Mouse (Mus musculus) bone marrow macrophage, adult 2 months (primary cell): ENCODE measurements around the gene Esp1. TPM values are rescaled to one million over a fixed set of nuclear protein-coding genes. Genes with fewer than 3 reads are reported as not detected.
"Not testable (repeated sequence)": the region's sequence is repeated elsewhere in the genome, so short reads cannot be mapped to it uniquely, and the experiment has no call there.

ENCODE experiments used
- H3K27ac ChIP-seq: 2 replicates; pipeline ENCODE4 v1.5.1; 2012; ENCODE audit warnings: low read depth, low read length; ENCODE audit not compliant: insufficient read depth
- H3K4me1 ChIP-seq: 2 replicates; pipeline ENCODE4 v1.6.1; 2012; ENCODE audit warnings: low read length; ENCODE audit not compliant: control insufficient read depth, insufficient read depth
- H3K4me3 ChIP-seq: 2 replicates; pipeline ENCODE4 v1.5.1; 2012; ENCODE audit warnings: mild to moderate bottlenecking, low read length, moderate library complexity; ENCODE audit not compliant: insufficient read depth
- CTCF ChIP-seq: IDR thresholded peaks from 2 replicates; pipeline ENCODE4 v1.5.1; 2012; ENCODE audit warnings: low read depth, mild to moderate bottlenecking, low read length, moderate library complexity
- POLR2A ChIP-seq: IDR thresholded peaks from 2 replicates; pipeline ENCODE4 v1.6.1; 2012; ENCODE audit warnings: mild to moderate bottlenecking, low read depth, low read length, borderline replicate concordance
- polyA plus RNA-seq: library from polyadenylated mRNA; stranded (reverse); fragments of >200 nt; gene quantifications from 2 replicates; pipeline ENCODE4 v1.2.4, GENCODE M21; 2012; ENCODE audit not compliant: missing spikeins, insufficient read depth, insufficient read length

Esp1 gene
- not detected in 2 replicates for polyA plus RNA-seq

DNA sequence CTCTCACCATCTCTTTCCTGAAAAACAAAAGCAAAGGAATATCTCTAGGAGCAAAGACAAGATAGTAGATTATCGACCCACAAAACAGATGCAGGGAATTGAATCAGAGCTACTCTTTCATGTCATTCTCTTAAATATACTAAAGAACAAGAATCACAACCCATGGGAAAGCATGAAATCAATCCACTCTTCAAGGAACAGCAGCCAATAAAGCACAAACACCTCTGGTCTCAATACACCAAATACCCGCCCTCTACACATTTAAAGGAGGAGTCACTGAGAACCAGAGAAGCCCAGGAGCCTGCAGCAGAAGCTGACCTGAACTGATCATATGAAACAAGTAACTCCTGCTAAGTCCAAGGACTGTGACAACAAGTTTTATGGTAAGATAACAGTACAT lies at the start of gene Esp1:
Gene Esp1 (plus strand): TSS at position 301 of the 400 bp plus-strand sequence.
- Histone ChIP-seq H3K27ac (no peak within 1 kb of the TSS), H3K4me3 (no peak within 1 kb of the TSS), H3K4me1 (no peaks in the 10 kb centered on the region)
- TF ChIP-seq POLR2A, result no peak
- no peak for TF ChIP-seq CTCF

DNA sequence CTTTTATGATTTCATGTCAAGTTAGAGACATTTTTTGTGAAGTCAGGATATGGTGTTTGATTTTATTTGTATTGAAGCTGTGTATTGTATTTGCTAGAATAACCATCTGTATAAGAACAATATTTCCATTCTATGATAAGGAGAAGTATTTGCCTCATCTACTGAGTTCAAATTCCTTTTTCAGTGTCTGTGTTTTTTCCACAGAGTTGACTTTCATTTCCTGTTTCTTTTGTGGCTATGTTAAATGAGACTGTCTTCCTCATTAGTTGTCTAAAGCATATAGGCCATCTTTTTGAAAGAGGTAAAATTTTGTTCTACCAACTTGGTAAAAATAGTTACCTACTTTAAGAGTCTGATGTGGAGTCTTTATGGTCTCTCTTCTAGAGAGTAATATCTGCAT lies 10.6 kb upstream of the Esp1 start:
- Histone ChIP-seq H3K27ac (no peak overlapping the region), H3K4me3 (no peak overlapping the region), H3K4me1 (no peaks in the 10 kb centered on the region)
- TF ChIP-seq CTCF (no peak), POLR2A (no peak)

DNA sequence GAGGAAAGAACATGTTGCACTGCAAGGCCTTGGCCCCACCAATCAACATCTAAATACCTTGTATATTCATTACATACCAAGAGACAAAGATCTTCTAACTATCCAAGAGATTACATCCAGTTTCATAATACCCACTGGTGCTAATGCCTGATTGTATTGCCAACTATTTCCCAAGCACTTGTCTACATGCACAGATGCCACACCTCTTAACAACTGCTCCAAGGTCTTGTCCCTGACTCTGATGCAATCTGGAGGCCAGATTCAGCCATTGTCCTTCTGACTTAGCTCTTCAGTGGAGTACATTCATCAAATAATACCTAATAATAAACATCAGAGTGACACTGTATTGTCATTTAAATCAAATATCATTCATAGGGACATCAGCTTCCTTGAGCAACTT lies 9.9 kb upstream of the Esp1 start:
- H3K4me3 ChIP-seq, H3K27ac ChIP-seq, H3K4me1 ChIP-seq: not testable (repeated sequence)

DNA sequence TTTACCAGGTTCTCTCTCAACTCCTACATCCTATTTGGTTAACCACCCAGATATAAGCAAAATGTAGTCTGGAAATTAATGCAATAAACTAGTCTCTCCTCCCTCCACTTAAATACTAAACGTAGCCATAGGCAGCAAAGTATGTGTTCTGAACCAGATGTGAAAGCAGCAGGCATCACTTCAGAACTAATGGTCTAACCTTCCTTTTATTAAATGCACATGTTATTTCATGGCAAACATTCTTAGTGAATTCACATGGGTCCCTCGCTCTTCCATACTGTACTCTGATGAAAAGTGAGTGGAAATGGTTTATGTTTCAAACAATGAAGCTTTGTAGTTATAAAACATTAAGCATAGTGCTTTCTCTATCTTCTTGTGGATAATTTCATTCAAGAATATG lies 4.4 kb downstream of the Esp1 start:
- H3K4me1 ChIP-seq, result no peaks in the 10 kb centered on the region
- no peak for TF ChIP-seq POLR2A
- TF ChIP-seq CTCF, result no peak
- no peak overlapping the region for H3K27ac ChIP-seq
- H3K4me3 ChIP-seq, result no peak overlapping the region

DNA sequence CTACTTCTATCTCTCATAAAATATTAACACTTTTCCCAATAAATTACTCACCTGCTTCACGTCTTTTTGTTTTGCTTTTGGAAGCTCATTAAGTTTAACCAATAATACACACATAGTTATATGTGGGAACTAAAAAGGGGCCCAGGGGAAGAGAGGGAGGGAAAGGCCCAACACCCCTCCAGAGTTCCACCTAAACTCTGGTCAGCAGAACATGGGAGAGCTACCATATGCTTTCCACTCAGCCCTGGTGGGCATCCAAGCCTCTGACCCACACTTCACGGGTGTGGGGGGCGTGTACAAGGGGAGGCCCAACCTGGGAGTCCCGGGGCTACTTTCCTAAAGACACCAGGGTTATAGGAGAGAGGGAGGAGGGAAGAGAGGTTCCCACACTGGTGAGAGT lies 4.8 kb downstream of the Esp1 start:
- Histone ChIP-seq H3K4me1 (no peaks in the 10 kb centered on the region), H3K4me3 (no peak overlapping the region)

DNA sequence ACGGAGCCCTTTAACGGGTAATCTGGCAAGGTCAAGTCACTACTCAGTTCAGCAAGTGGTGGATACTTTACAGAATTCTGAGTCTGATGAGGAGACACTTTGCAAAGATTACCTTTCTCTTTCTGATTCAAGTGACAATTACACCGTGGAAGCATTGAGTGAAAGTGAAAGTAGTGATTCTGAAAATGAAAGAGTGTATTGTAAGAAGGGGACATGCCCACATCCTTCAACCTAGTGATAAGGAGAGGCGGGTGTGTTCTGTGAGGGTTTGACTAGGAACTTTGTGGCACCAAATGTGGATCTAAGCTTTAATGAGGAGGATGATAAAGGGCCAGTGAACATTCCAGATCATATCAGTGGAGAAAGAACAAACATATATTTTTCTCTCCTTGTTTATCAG lies 36.7 kb downstream of the Esp1 start:
- Histone ChIP-seq H3K4me1 (no peaks in the 10 kb centered on the region), H3K4me3 (no peak overlapping the region), H3K27ac (no peak overlapping the region)
- TF ChIP-seq CTCF, result no peak

More for the DNA sequence above, 4.8 kb downstream of the Esp1 start:
- H3K27ac ChIP-seq, result no peak overlapping the region
- TF ChIP-seq CTCF (no peak), POLR2A (no peak)

DNA sequence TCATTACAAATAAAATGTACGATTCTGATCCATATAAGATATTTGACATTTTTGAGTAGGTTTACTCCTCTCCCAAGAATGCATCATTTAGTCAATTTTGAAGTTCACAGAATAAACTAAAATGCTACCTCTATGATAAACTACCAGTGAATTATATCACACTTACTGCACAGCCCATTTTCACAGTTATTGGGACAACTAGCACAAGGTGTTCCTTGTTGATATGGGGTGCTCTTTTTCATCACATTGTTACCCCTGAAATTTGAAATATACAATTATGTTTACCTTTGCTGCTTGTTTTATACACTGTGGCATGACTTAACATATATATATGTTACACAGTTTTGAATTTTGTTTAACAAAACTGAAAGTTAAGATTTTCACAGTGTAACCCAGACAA lies 40.2 kb downstream of the Esp1 start:
- TF ChIP-seq CTCF, result no peak
- no peak for TF ChIP-seq POLR2A
- no peaks in the 10 kb centered on the region for H3K4me1 ChIP-seq
- no peak overlapping the region for H3K4me3 ChIP-seq
- H3K27ac ChIP-seq, result no peak overlapping the region

Other genes starting within 250 kb of the Esp1 start
- not detected in 2 replicates for gene Esp8, start 207.1 kb upstream of the Esp1 start, polyA plus RNA-seq
- not detected in 2 replicates for gene Esp6, start 165.6 kb upstream of the Esp1 start, polyA plus RNA-seq
- gene Esp4, start 128.5 kb upstream of the Esp1 start, polyA plus RNA-seq, result not detected in 2 replicates
- not detected in 2 replicates for gene Esp3, start 95.0 kb upstream of the Esp1 start, polyA plus RNA-seq
- gene Crisp2, start 79.9 kb downstream of the Esp1 start, polyA plus RNA-seq, result not detected in 2 replicates
- gene Rhag, start 84.0 kb downstream of the Esp1 start, polyA plus RNA-seq, result 0.39 TPM in 1 of 2 replicates, not detected in the other
- gene 9130008F23Rik, start 153.4 kb downstream of the Esp1 start, polyA plus RNA-seq, result 2.9 and 3.4 TPM in 2 replicates
- not detected in 2 replicates for gene Glyatl3, start 187.2 kb downstream of the Esp1 start, polyA plus RNA-seq
- gene Mut, start 207.6 kb downstream of the Esp1 start, polyA plus RNA-seq, result 21.1 and 22.0 TPM in 2 replicates
- 11.4 and 14.2 TPM in 2 replicates for gene Cenpq, start 207.9 kb downstream of the Esp1 start, polyA plus RNA-seq